Mouse (Mus musculus): Measurements from ENCODE around the gene Hist1h2ag.
"Not testable (repeated sequence)": the region's sequence is repeated elsewhere in the genome, so short reads cannot be mapped to it uniquely, and the experiment has no call there.

The Hist1h2ag gene

DNA sequence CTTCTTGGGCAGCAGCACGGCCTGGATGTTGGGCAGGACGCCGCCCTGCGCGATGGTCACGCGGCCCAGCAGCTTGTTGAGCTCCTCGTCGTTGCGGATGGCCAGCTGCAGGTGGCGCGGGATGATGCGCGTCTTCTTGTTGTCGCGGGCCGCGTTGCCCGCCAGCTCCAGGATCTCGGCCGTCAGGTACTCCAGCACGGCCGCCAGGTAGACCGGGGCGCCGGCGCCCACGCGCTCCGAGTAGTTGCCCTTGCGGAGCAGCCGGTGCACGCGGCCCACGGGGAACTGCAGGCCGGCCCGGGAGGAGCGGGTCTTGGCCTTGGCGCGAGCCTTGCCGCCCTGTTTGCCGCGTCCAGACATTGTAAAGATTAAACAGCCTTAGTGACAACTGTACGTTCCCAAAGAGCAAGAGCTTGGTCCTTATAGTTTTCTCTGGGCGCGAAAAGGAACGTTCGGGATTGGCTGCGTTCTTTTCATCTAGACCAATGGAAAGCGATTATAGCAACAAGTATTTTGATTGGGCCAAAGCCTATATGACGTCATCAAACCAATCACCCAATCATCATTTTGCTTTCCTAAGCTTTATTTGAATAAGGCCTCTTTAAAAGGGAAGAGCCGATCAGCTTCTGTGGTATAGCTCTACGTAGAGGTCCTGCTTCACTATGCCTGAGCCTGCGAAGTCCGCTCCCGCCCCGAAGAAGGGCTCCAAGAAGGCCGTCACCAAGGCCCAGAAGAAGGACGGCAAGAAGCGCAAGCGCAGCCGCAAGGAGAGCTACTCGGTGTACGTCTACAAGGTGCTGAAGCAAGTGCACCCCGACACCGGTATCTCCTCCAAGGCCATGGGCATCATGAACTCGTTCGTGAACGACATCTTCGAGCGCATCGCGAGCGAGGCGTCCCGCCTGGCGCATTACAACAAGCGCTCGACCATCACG, at the start of gene Hist1h2ag, which contains the start of gene Hist1h2bj:
Hist1h2ag (minus strand) TSS at position 377 of the 935 bp plus-strand sequence.
Hist1h2bj (plus strand) TSS at position 647 of the 935 bp plus-strand sequence.
- peak; percentile 100 for DNase-seq

DNA sequence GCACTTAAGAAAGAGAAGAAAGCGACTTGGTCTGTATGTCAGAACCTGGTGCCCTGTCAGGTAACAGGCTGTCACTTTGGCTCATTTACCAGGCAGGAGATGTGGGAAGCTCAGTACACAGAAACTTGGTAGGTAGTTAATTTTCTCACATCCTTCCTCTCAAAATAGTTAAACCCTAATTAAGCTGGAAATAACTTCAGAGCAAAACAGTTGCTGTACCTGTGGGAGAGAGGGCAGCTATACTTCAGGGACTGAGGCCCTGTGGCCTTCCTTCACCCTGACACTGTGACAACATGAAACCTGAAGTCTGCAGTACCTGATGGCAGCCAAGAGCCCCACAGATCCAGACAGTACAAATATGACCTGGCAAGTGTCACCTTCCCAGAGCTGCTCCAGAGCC, 41.4 kb upstream of the Hist1h2ag start, which contains the start of gene Vmn1r188:
Vmn1r188 (plus strand) TSS at position 301 of the 400 bp plus-strand sequence.
- DNase-seq = not testable (repeated sequence)

DNA sequence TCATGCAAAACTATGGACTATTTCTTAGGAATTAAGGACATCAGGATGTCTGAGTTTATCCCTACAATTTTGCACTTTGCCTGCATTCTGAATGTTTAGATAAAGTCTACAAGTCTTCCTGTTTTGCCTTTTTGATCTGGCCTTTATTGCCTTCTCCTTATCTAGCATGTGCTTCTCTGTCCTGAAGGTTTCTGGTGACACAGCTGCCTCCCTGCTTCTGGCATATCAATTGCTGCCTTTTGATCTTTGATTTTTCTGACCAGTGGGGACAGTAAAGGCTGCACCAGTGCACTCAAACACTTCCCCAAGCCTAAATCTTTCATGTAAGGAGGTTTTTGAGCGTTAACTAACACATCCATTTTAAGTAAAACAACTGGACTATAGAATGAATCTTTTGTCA, 20.7 kb upstream of the Hist1h2ag start:
- DNase-seq = no peak

DNA sequence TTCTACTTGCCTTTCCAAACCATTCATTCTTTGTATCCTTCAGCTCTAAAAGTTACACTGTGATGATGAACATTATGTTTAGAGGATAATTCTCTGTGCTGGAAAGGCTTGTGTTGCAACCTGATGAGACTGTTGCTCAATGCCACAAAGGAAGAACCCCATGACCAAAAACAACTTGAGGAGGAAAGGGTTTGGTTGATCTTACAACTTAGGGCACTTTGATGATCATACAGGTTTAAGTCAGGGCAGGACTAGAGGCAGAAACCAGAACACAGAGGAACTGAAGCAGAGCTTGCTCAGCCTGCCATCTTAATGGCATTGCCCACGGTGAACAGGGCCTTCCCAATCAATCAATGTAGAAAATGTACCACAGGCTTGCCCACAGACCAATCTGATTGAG, 18.7 kb upstream of the Hist1h2ag start:
- DNase-seq = no peak

DNA sequence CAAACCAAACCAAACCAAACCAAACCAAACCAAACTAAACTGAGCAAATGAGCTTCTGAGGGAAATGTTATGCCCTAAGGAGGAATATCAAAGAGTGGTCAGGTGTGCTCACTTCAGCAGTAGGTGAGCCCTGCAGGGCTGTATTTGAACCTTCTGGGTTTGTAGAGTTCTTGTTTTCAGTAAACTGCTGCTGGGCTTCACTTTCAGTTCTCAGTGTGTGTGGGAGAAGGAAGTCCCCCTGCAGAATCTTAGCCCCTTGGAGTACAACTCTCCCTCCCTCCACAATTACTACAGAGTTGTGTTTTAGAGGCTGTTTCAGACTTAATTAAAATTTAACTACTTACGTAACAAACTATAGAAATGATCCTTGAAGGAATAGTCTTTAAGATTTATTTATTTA, 11.0 kb upstream of the Hist1h2ag start:
- no peak for DNase-seq

DNA sequence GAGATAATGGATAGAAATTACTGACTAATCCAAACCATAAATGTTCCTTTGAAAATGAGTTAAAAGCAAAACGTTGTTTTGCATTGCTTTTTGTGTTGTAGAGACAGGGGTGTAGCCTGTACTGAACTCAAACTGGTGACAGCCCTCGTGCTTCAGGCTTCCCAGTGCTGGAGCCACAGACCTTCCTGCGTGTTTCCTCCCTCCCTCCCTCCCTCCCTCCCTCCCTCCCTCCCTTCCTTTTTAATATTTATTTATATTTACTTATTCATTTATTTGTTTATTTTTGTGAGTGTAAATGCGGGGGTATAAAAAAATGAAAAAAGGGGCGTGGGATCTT, 8.7 kb upstream of the Hist1h2ag start:
- DNase-seq = no peak

DNA sequence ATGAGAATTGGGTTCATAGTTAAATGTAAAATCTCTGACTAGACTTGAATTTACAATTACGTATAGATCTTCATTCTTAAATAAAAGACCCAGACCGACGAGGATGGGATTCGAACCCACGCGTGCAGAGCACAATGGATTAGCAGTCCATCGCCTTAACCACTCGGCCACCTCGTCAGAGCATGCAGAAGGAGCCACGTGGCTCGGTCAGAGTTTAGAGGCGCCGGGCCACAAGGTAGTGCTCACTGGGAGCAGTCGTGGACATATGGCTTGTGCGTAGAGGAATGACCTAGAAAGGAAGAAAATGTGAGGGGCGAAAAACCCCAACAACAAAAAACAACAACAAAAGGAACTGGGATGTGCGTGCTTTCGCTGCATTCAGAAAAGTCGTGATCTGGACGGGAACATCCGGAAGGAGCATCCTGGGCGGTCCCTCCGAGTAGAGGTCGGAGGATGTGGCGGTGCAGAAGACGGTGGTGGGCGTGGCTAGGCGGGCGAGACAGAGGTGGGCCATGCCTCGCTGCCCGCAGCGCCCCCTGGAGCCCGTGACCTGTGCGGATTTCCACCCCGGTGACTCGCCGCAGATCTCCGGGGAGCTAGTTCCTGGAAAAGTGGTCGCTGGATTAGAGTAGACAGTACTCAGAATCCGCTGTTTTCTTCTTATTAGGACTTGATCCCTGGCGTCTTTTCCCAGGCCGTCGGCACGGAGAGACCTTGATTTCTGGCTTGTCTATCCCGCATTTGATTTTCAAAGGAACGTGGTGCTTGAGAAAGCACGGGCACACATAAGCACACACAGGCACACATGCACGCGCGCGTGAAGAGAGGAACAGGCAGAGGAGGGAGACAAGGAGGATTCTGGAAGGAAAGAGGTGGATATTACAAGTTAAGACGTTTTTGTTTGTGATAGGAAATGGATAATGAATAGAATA, 8.1 kb upstream of the Hist1h2ag start:
- peak; percentile 95 for DNase-seq

DNA sequence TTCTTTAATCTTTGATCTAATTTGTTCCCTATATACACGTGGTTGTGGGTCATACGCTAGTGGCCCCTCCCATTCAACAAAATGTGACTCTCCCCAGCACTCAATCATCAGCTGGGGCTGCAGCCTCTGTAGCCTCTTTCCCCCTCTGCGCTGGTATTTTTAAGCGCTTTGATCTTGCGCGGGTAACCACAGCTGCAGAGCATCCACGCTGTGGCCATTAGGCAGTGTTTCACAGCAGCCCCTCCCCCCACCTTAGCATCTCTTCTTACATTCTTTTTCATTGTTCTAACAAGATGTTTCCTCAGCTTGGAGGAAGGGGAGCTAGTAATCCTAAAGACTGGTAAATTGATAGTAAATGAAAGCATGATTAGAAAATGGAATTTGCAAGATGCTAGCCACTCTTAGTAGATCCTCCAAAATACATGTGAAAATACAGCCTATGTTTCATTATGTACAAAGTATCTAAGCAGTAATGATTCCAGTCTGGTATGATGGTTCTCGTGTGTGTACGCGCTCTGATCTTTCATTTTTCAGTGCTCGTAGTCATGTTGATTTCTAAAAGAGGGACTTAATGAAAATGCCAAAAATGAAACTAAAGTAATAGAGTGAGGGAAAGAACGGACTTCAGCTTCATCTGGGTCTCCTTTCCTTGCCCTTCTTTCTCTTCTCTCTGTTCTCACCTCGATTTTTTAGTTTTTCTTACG, 7.1 kb upstream of the Hist1h2ag start:
- DNase-seq = peak; percentile 86

DNA sequence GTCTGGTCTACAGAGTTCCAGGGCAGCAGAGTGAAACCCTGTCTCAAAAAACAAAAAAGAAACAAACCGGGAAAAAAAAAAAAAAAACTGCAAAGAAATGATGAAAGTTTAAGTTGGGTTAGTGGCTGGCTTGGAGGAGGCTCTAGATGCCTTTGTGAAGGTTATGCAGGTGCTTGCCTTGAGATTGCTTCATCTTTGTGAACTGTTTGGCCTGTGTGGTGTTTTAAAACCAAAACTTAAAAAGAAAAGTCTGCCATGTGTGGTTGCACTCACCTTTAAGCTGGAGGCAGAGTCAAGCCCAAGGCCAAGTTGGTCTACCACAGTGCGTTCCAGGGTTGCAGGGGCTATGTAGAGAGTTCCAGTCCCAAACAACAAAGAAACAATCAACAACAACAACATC, 6.3 kb upstream of the Hist1h2ag start:
- no peak for DNase-seq

DNA sequence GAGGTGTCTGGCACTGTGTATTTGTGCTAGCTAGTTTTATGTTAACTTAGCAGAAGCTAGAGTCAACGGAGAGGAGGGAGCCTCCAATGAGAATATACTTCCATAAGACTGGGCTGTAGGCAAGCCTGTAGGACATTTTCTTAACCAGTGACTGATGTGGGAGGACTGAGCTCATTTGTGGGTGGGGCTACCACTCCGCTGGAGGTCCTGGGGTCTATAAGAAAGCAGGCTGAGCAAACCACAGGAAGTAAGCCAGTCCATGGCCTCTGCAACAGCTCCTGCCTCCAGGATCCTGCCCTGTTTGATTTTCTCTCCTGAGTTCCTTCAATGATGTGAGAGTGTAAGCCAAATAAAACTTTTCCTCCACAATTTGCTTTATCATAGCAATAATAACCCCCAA, 2.6 kb upstream of the Hist1h2ag start:
- DNase-seq = no peak

DNA sequence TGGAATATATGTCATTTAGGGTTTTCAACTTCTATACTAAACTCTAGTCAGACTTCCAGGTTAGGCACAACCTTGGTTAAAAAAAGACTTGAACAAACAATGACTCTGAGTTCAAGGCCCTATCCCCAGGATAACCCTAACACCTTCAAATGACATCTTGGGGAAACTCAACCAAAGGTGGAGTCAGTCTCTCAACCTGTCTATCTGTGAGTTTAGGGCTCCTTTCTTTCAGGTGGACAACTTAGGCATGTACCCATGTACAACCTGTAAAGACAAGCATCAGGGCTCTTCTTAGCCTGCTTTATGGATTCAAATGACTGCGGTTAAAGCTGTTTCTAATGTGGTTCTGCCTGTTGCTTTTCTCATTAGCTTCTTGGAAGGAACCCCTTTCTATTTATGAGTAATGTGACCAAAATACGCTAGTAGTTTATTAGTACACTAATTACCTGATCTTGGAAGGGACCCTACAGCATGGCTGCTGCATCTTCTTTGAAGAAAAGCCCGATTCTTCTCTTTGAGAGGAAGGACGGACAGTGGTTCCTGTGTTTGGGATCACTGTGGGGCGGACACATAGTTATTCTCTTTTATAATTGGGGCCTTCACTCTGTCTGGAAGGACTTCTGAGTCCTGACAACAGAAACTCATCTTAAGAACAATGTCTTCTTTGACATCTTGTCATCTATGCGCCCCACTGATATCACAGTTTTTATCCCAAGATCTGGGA, 1.9 kb upstream of the Hist1h2ag start:
- DNase-seq = no peak

DNA sequence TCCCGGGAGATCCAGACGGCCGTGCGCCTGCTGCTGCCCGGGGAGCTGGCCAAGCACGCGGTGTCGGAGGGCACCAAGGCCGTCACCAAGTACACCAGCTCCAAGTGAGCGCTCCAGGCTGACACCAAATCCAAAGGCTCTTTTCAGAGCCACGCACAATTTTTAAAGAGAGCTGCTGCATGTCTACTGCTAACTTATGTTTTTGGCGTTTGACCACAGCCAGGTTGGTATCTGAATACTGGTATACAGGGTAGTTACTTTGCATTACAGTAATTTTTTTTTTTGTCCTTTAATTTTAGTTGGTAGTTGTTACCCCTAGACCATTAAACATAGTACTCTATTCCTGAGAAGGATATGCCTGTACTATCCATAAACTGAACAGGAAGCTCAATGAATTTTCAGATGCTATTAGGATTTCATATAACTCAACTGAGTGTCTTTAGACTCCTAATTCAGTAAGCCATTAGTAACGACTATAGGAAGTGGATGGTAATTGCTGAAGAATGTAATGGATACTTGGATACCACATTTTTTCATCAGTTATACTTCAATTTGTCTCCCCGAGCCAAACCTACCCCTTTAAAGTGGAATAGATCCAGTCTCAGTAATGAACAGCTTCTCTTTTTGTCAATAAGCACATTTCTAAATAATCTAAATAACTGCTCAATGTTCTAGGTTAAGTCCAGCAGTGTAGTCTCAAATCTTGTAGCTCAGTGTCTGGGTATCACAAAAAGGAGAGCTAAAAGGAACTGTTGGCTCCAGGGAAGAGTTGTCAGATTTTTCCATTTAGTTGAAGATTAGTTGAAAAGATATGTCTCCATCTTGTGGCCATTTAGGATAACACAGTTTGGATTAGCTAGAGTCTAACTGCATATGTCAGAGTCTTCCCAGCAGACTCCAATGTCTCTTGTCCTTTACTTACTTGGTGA, 1.0 kb upstream of the Hist1h2ag start:
- peak; percentile 85 for DNase-seq

DNA sequence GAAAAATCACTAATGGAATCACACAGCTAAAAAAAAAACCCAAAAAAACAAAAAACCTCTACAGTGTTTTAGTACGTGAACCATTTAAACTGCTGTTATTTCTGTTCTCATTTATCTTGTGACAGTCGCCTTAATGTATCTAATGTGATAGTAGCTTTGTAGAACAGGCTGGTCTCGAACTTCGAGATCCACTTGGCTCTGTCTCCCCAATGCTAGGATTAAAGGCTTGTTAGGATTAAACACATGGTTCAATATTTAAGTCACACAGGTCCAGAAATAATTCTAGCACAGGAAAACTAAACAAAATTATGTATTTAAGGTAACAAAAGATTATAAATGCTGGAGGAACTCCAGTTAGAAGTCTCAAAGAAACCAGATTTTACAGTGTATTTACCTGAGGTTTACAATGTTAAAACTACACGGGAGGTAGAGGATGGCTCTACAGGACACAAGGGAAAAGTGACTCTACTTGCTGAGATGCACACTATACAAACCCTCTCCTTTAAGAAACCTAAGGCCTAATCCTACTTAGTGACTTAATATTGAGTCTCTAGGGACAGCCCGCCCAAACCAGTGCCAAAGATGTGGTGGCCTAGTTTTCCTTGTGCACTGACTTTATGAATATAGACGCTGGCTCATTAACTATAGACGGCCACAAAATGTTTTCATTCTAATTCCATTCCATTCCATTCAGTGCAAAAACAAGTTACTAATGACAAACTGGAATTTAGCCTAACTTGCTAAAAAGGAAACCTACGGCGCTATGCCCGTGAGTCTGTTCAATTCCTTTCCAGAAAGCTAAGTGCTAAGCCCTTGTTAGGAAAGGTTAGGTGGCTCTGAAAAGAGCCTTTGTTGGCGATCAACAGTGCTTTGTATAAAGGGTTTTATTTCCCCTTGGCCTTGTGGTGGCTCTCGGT, 835 bp downstream of the Hist1h2ag start:
- DNase-seq = peak; percentile 54

DNA sequence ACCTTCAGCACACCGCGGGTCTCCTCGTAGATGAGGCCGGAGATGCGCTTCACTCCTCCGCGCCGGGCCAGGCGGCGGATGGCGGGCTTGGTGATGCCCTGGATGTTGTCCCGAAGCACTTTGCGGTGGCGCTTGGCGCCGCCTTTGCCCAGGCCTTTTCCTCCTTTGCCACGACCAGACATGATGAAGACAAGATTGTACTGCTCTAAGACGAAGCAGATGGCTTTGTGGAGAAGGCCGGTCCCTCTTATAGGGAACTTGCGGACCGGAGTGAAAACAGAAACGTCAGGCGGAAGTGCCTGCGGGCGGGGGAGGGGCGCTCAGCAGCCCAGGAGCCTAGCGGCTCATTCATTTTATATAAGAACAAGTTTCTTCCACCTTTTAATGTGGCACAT, 1.6 kb downstream of the Hist1h2ag start, which contains the start of gene Hist1h4i:
Hist1h4i (minus strand) TSS at position 221 of the 395 bp plus-strand sequence.
- DNase-seq = peak; percentile 96

DNA sequence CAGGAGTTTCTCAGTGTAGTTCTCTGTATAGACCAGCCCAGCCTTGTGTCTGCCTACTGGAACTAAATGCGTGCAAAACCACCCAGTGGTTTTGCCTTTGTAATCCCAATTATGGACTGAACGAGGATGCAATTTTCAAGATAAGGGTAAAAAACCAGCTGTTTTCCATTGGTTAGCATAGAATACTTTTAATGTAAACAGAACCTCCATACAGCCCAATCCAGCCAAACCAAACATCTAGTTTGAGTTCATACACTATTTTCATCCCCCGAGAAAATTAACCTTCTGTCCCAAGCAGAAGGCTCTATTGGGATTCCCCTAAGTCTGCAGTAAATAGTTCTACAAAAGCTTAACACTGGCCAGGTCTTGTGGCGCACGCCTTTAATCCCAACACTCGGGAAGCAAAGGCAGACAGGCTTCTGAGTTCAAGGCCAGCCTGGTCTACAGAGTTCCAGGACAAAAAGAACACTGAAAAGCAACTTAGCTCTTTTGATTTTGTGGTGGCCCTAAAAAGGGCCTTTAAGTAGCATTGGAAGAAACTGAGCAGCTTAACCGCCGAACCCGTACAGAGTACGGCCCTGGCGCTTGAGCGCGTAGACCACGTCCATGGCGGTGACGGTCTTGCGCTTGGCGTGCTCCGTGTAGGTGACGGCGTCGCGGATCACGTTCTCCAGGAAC, 2.1 kb downstream of the Hist1h2ag start:
- DNase-seq = peak; percentile 69

DNA sequence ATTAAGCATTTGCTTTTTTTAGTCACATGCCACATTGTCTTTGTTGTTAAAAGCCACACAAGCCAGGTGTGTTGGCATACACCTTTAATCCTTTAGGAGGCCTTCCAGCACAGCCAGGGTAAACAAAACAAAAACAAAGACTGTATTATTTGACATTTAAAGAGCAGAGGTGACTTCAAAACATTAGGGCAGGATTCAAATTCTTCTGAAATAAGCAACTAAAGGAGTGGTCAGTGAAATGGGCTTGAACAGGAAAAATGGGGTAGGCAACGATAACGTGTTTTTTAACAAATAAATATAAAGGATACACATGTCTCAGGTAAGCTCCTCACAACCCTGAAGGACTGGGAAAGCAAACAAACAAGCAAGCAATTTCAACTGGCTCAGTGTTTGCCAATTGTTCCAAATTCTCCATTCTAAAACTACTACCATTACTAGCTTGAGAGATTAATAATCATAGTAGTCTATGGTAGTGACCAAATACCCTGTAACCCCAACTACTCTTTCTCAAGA, 2.7 kb downstream of the Hist1h2ag start:
- DNase-seq = no peak

DNA sequence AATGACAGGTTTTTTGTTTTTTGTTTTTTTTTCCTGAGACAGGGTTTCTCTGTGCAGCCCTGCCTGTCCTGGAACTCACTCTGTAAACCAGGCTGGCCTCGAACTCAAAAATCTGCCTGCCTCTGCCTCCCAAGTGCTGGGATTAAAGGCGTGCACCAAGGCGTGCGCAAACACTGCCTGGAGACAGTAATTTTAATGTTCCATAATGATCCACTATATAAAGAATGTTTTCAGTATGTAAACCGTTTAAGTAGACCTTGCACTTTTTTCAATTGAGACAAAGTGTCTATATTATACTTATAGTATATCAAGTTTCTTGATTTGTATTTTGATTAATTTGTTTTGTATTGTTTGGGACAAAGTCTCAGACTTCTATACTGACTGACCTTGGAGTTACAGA, 3.4 kb downstream of the Hist1h2ag start:
- DNase-seq = no peak

DNA sequence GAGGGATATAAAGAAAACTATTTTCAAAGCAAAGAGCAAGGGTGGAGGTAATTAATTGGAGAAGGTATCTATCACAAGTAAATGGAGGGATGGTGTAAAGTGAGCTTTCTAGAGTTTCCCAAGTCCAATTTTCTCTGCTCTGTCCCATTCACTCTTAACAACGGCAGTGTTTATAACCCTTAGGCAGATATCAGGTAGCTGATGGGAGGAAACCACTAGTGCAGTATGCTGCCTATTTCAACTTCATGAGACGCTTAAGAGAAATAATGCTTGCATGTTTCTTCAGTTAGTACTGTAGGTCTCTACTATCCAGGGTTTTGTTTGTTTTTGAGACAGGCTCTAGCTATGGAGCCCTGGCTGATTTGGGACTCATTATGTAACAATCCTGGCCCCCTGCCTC, 5.3 kb downstream of the Hist1h2ag start:
- no peak for DNase-seq

DNA sequence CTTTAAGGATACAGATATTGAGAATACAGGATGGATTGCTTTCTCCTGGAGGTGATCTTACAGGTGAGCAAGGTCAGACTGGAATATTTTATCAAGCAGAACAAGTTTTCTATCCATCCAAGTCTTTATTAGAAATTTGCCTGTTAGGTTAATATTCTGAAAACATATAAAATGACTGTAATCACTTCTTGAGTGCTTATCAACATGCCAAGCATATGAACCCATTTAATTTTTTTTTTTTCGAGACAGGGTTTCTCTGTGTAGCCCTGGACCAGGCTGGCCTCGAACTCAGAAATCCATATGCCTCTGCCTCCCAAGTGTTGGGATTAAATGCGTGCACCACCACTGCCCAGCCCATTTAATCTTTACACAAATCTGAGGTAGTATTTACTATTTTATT, 5.8 kb downstream of the Hist1h2ag start:
- no peak for DNase-seq

Data from retina, postnatal 1 day (tissue).